Mouse (Mus musculus) lung, adult 2 months (tissue): Measurements from ENCODE around the gene Pnpla3.

Experiments
- CTCF ChIP-seq: fragments of 200-500 bp; IDR thresholded peaks from 2 replicates; pipeline ENCODE4 v1.5.1; 2011; ENCODE audit warnings: mild to moderate bottlenecking, low read length, control low read depth; ENCODE audit not compliant: insufficient read depth
- POLR2A ChIP-seq: fragments of 200-500 bp; IDR thresholded peaks from 2 replicates; pipeline ENCODE4 v1.6.1; 2011; ENCODE audit warnings: low read depth, mild to moderate bottlenecking, control low read depth, low read length, borderline replicate concordance; ENCODE audit errors: extremely low read depth

DNA sequence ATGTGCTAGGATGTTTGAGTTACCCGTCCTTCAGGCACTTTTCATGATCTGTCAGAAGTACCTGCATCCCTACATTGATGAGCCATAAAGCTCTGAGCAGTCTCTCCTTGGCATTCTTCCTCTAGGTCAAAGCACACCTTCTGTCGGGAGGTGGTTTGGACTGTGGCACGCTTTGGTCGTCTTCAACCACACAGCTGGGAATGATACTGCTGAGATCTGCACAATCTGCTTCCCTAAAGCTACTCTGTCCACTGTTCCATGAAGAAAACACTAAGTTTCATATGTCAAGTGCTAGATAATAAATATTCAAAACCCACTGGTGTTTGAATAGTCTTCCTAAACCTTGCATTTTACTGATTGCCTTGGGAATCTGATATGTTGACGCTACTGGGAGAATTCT lies 53.9 kb downstream of the Pnpla3 start:
- no peak for TF ChIP-seq CTCF
- TF ChIP-seq POLR2A, result no peak
